Comparison of ENCODE assay signal across 22 mouse cellular contexts in the genomic region with DNA sequence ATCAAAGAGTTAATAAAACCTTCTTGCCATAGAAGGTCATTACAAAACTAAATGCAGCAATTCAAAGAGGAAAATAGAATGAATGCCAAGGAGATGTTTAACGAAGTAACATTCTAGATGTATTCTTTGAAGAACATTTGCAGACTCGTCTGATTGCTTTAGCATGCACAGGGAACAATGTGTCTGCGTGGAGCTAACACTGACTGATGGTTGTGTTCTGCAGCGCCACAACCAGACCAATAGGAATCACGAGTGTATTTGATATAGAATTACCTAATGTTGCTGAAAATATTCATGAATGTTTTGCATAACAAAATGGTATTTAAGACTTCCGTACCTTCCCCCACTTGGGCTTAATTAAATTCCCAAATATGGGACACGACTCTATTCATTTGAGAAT.
"Had no signal": no experiment of that assay in that cellular context is flagged by ENCODE, and none has a peak within 500 bp of the region (broad histone marks: within the 10 kb centered on the region; RNA-seq: fewer than 3 reads in every experiment).

No protein-coding gene starts in this region.

- H3K9me3 ChIP-seq: kidney, embryonic 15.5 days; limb, embryonic 10.5 days; limb, embryonic 13.5 days; liver, embryonic 12.5 days; liver, embryonic 15.5 days; lung, embryonic 15.5 days; midbrain, embryonic 12.5 days; neural tube, embryonic 13.5 days; stomach, embryonic 15.5 days had no signal

- DNase-seq: kidney, adult 8-10 months; kidney, postnatal 10 days; kidney, postnatal 36 days; liver; lung, adult 18-20 months; lung, postnatal 10 days; lung, postnatal 36 days; retina, postnatal 1 day; right cerebral cortex, postnatal 25 days; spleen, adult 18-20 months; thymus, postnatal 36 days had no signal

- H3K4me2 ChIP-seq: kidney, embryonic 15.5 days; limb, embryonic 13.5 days; liver, embryonic 12.5 days; liver, embryonic 15.5 days; lung, embryonic 15.5 days; midbrain, embryonic 12.5 days; neural tube, embryonic 13.5 days; stomach, embryonic 15.5 days had no signal

- H3K36me3 ChIP-seq: kidney, embryonic 15.5 days; limb, embryonic 10.5 days; limb, embryonic 13.5 days; liver, embryonic 12.5 days; liver, embryonic 15.5 days; lung, embryonic 15.5 days; midbrain, embryonic 12.5 days; stomach, embryonic 15.5 days had no signal

- ATAC-seq: liver, embryonic 12.5 days had no signal

- H3K27ac ChIP-seq: kidney, embryonic 15.5 days; limb, embryonic 10.5 days; limb, embryonic 13.5 days; liver, embryonic 12.5 days; liver, embryonic 15.5 days; lung, embryonic 15.5 days; midbrain, embryonic 12.5 days; neural tube, embryonic 13.5 days; stomach, embryonic 15.5 days had no signal

- H3K27me3 ChIP-seq: kidney, embryonic 15.5 days; limb, embryonic 13.5 days; liver, embryonic 12.5 days; liver, embryonic 15.5 days; lung, embryonic 15.5 days; megakaryocyte, embryonic 14.5 days; midbrain, embryonic 12.5 days; neural tube, embryonic 13.5 days; stomach, embryonic 15.5 days had no signal

- H3K4me1 ChIP-seq: kidney, embryonic 15.5 days; limb, embryonic 10.5 days; liver, embryonic 12.5 days; liver, embryonic 15.5 days; lung, embryonic 15.5 days; megakaryocyte, embryonic 14.5 days; neural tube, embryonic 13.5 days; stomach, embryonic 15.5 days had no signal

- H3K9ac ChIP-seq: kidney, embryonic 15.5 days; limb, embryonic 13.5 days; liver, embryonic 12.5 days; liver, embryonic 15.5 days; lung, embryonic 15.5 days; midbrain, embryonic 12.5 days; neural tube, embryonic 13.5 days; stomach, embryonic 15.5 days had no signal

- H3K4me3 ChIP-seq: kidney, embryonic 15.5 days; limb, embryonic 10.5 days; limb, embryonic 13.5 days; liver, embryonic 12.5 days; liver, embryonic 15.5 days; lung, embryonic 15.5 days; megakaryocyte, embryonic 14.5 days; midbrain, embryonic 12.5 days; myocyte; neural tube, embryonic 13.5 days; stomach, embryonic 15.5 days had no signal
